Mouse (Mus musculus) myocyte (in vitro differentiated cells): Measurements from ENCODE around the gene She. TPM values are rescaled to one million over a fixed set of nuclear protein-coding genes. Genes with fewer than 3 reads are reported as not detected.
"Not testable (repeated sequence)": the region's sequence is repeated elsewhere in the genome, so short reads cannot be mapped to it uniquely, and the experiment has no call there.

ENCODE experiments used
- H3K27me3 ChIP-seq: one replicate; pipeline ENCODE4 v1.6.1; 2011; ENCODE audit not compliant: control insufficient read depth, insufficient read depth, insufficient read length
- H3K36me3 ChIP-seq: one replicate; pipeline ENCODE4 v1.6.1; 2011; ENCODE audit not compliant: control insufficient read depth, insufficient read depth
- H3K4me2 ChIP-seq: one replicate; pipeline ENCODE4 v1.6.1; 2011; ENCODE audit warnings: low read depth, control low read depth
- H3K4me3 ChIP-seq: one replicate; pipeline ENCODE4 v1.5.1; 2011; ENCODE audit warnings: mild to moderate bottlenecking, control low read depth, moderate library complexity
- H3K79me2 ChIP-seq: one replicate; pipeline ENCODE4 v1.6.1; 2011; ENCODE audit not compliant: control insufficient read depth, insufficient read depth
- H3ac ChIP-seq: one replicate; pipeline ENCODE4 v1.6.1; 2011; ENCODE audit not compliant: control insufficient read depth, insufficient read length
- CEBPB ChIP-seq: IDR thresholded peaks from 2 replicates; pipeline ENCODE4 v1.6.1; 2011; ENCODE audit warnings: mild to moderate bottlenecking, moderate library complexity; ENCODE audit not compliant: poor library complexity, insufficient read depth, severe bottlenecking
- E2F4 ChIP-seq: IDR thresholded peaks from one replicate; pipeline ENCODE4 v1.6.1; 2011; ENCODE audit warnings: mild to moderate bottlenecking, control low read depth, moderate library complexity; ENCODE audit not compliant: insufficient read depth
- MAX ChIP-seq: IDR thresholded peaks from one replicate; pipeline ENCODE4 v1.6.1; 2011; ENCODE audit warnings: low read depth, mild to moderate bottlenecking, control low read depth
- MYOD1 ChIP-seq, 3 experiments: IDR thresholded peaks; one replicate each; pipeline ENCODE4 v1.6.1; 2011; ENCODE audit warnings: control low read depth in 2 of 3, low read depth in 2 of 3, mild to moderate bottlenecking in 2 of 3, moderate library complexity in 1 of 3; ENCODE audit not compliant: insufficient read length in 2 of 3, control insufficient read depth in 1 of 3
- MYOG ChIP-seq, 3 experiments: IDR thresholded peaks; one replicate each; pipeline ENCODE4 v1.6.1; 2011; ENCODE audit warnings: control low read depth in 2 of 3, low read depth in 2 of 3, mild to moderate bottlenecking in 2 of 3; ENCODE audit not compliant: insufficient read length in 2 of 3, control insufficient read depth in 1 of 3, insufficient read depth in 1 of 3
- POLR2A ChIP-seq: IDR thresholded peaks from one replicate; pipeline ENCODE4 v1.6.1; 2011; ENCODE audit warnings: low read depth, mild to moderate bottlenecking, control low read depth, moderate library complexity; ENCODE audit not compliant: insufficient read length
- POLR2AphosphoS2 ChIP-seq: IDR thresholded peaks from one replicate; pipeline ENCODE4 v1.6.1; 2011; ENCODE audit warnings: low read depth, control low read depth; ENCODE audit not compliant: insufficient read length
- REST ChIP-seq: IDR thresholded peaks from one replicate; pipeline ENCODE4 v1.6.1; 2011; ENCODE audit warnings: mild to moderate bottlenecking, control low read depth, moderate library complexity; ENCODE audit not compliant: insufficient read depth, insufficient read length
- SRF ChIP-seq: IDR thresholded peaks from one replicate; pipeline ENCODE4 v1.6.1; 2011; ENCODE audit warnings: low read depth; ENCODE audit not compliant: control insufficient read depth, insufficient read length
- TCF12 ChIP-seq: IDR thresholded peaks from one replicate; pipeline ENCODE4 v1.6.1; 2011; ENCODE audit warnings: mild to moderate bottlenecking, control low read depth; ENCODE audit not compliant: poor library complexity, insufficient read depth, severe bottlenecking
- TCF3 ChIP-seq: IDR thresholded peaks from one replicate; pipeline ENCODE4 v1.6.1; 2011; ENCODE audit warnings: low read depth, control low read depth; ENCODE audit not compliant: insufficient read length
- USF1 ChIP-seq: IDR thresholded peaks from one replicate; pipeline ENCODE4 v1.6.1; 2011; ENCODE audit warnings: low read depth, mild to moderate bottlenecking, control low read depth, moderate library complexity
- polyA plus RNA-seq: library from polyadenylated mRNA; unstranded; fragments of >200 nt; fragmentation: generic; extraction: Trizol; gene quantifications from one replicate; pipeline ENCODE4 v1.2.1, GENCODE M21; 2012; ENCODE audit warnings: missing spikeins

She gene
- polyA plus RNA-seq, 1 experiment, result not detected

DNA sequence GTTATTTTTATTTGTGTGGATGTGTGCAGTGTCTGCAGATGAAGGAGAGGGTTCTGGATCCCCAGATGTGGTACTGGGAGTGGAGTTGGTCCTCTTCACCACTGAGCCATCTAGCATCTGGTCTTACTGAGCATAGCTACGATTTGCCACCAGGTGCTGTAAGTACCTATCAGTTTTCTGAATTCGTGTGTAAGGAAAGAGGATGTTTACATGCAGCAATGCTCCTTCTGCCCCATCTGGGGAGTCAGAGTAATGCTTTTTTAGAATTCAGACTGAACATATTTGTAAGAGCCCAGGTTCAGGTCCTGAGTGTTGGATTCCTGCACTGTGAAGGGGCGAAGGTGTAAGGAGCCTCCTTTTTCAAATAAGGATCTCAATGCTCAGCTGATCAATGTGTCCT is 28.8 kb downstream of the She start:
- Histone ChIP-seq H3K79me2 (no peaks in the 10 kb centered on the region), H3K27me3 (no peaks in the 10 kb centered on the region), H3ac (no peak overlapping the region), H3K4me3 (no peak overlapping the region), H3K4me2 (no peak overlapping the region), H3K36me3 (no peaks in the 10 kb centered on the region)
- TF ChIP-seq REST, result no peak
- no peak for TF ChIP-seq E2F4
- TF ChIP-seq MYOG (IDR thresholded peaks at IDR 0.05; ENCODE audit: control insufficient read depth in 1 of 3, insufficient read depth in 1 of 3, insufficient read length in 2 of 3, low read depth in 2 of 3), result no peak
- no peak for TF ChIP-seq USF1
- TF ChIP-seq CEBPB, result no peak
- TF ChIP-seq SRF, result no peak

DNA sequence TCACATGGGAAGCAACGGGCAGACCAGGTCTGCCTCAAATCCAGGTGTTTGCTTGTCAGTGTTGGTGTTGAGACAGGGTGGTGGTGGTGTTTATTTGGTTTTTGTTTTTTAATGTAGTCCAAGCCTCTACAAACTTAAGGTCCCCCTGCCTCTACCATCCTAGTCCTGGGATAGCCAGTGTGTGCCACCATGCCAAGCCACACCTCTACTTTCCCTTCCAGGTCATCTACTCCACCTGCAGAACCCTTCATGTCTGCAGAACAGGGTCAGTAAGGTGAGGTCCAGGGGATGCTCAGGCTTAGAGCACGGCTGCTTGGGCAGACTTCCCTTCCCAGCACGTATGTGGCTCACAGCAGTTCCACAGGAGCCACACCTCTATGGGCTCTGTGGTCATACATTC is 29.2 kb downstream of the She start:
- Histone ChIP-seq H3K4me2 (peak overlapping the region; percentile 67), H3K36me3 (no peaks in the 10 kb centered on the region), H3K79me2 (no peaks in the 10 kb centered on the region), H3ac (no peak overlapping the region), H3K27me3 (no peaks in the 10 kb centered on the region), H3K4me3 (no peak overlapping the region)
- TF ChIP-seq MYOD1 (IDR thresholded peaks at IDR 0.05; ENCODE audit: control insufficient read depth in 1 of 3, insufficient read length in 2 of 3, low read depth in 2 of 3), result no peak
- TF ChIP-seq TCF3, result no peak
- TF ChIP-seq TCF12, result no peak
- TF ChIP-seq MYOG (IDR thresholded peaks at IDR 0.05; ENCODE audit: control insufficient read depth in 1 of 3, insufficient read depth in 1 of 3, insufficient read length in 2 of 3, low read depth in 2 of 3), result no peak
- no peak for TF ChIP-seq SRF
- no peak for TF ChIP-seq E2F4

DNA sequence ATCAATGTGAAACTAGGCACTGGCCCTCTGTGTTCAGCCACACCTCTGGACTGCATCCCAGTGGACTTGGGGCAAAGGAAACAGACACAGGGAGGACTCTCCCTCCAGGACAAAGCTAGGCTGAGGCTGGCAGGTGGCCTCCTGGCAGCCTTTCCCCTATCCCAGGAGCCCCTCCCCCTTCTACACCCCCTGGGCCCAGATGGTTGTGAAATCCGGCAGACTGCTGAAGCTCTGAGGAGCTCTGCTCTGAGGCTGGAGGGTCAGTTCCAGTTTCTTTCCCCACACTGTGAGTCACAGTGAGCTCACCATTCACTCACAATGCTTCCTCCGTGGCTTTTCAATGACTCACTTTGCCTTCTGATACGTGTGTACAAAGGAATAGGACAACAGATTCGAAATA is 29.9 kb downstream of the She start:
- no peak overlapping the region for H3ac ChIP-seq
- no peaks in the 10 kb centered on the region for H3K79me2 ChIP-seq
- H3K36me3 ChIP-seq, result no peaks in the 10 kb centered on the region

DNA sequence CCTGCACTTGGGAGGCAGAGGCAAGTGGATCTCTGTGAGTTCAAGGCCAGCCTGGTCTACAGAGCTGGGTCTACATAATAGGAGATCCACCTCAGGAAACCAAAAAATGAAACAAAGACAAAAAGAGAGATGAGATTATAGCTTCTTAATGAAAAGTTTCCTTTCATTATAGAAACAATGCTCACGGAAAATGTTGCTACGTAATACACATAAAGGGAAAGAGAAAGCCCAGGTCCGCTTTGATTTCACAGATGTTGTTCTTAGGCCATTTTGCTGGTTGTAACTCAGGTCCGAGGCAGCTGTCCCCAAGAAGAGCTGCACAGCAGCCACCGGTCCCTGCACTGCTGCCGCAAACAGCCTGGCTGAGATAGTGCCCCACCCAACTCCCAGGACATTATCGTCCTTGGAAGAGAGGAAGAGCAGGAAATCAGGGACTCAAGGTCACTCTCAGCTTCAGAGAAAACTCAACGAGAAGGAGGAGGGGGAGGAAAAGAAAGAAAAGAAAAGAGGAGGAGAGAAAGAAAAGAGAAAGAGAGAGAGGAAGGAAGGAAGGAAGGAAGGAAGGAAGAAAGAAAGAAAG is 31.1 kb downstream of the She start:
- TF ChIP-seq MYOG (IDR thresholded peaks at IDR 0.05; ENCODE audit: control insufficient read depth in 1 of 3, insufficient read depth in 1 of 3, insufficient read length in 2 of 3, low read depth in 2 of 3) (no peak), MAX (no peak), SRF (no peak), TCF3 (no peak), E2F4 (no peak), POLR2AphosphoS2 (no peak), REST (no peak), USF1 (no peak)
- H3K36me3 ChIP-seq, result no peaks in the 10 kb centered on the region

More for the DNA sequence above, 29.9 kb downstream of the She start:
- Histone ChIP-seq H3K4me2 (peak overlapping the region; percentile 67), H3K27me3 (no peaks in the 10 kb centered on the region), H3K4me3 (no peak overlapping the region)
- no peak for TF ChIP-seq POLR2A
- no peak for TF ChIP-seq USF1
- TF ChIP-seq CEBPB, result peak; percentile 95
- TF ChIP-seq MYOD1 (IDR thresholded peaks at IDR 0.05; ENCODE audit: control insufficient read depth in 1 of 3, insufficient read length in 2 of 3, low read depth in 2 of 3), result peak in 2 of 3 experiments; percentile 33 to 59

DNA sequence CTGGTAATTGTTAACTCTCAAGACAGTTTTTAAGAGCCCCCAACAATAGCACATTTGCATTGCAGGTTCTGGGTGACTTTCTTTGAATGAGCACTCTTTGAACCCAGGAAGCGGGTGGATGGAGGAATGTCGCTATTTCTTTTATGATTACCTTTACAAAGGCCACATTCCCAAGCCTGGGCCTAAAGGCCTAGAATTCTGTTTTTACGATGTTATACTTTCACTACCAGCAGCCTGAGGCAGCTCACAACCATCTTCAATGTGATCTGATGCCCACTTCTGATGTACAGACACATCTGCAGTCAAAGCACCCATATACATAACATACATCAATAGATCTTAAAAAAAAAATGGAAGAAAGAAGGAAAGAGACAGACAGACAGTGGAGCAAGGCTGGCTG is 32.1 kb downstream of the She start:
- not testable (repeated sequence) for H3ac ChIP-seq, H3K27me3 ChIP-seq, H3K36me3 ChIP-seq, H3K79me2 ChIP-seq, H3K4me3 ChIP-seq, H3K4me2 ChIP-seq

More for the DNA sequence above, 31.1 kb downstream of the She start:
- Histone ChIP-seq H3K27me3 (no peaks in the 10 kb centered on the region), H3K4me2 (peak overlapping the region; percentile 67), H3ac (no peak overlapping the region), H3K79me2 (no peaks in the 10 kb centered on the region), H3K4me3 (no peak overlapping the region)

DNA sequence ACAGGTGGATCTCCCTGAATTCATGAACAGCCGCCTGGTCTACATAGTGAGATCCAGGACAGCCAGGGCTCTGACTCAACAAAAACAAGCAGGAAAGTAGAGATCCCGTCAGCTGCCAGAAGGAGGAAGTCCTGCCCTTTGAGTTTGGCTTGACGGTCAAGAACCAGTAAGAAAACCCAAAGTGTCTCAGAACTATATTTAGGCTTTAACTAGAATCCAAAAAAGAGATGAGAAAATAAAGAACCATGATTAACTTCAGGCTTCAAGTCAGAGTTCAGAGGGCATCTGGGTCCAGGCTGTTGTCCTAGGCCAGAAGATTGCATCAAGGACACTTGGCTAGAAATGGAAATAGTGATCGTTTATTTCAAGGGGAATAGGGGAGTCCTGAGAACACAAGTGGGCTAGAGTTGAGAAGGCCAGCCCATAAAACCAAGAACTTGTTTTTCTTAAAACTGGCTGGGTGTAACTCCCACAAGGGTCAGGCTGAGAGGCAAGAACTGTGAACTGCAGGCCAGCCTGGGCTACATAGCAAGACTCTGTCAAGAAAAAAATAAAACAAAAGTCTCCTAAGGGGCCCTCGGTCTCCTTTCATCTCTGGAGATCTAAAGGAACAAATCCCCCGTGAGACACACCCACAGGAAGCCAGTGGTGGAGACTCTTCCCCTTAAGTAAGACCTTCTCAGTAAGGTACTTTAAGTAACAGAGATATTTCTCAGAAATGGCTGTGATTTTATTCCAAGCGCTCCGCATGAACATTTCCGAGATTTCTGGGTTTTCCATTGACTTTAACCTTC is 32.7 kb downstream of the She start:
- TF ChIP-seq E2F4 (no peak), CEBPB (no peak), TCF12 (no peak), MAX (no peak), POLR2A (no peak)
- H3K36me3 ChIP-seq, result no peaks in the 10 kb centered on the region
- no peak overlapping the region for H3ac ChIP-seq
- H3K4me3 ChIP-seq, result no peak overlapping the region
- H3K27me3 ChIP-seq, result no peaks in the 10 kb centered on the region
- no peak overlapping the region for H3K4me2 ChIP-seq
- H3K79me2 ChIP-seq, result no peaks in the 10 kb centered on the region
